Mouse (Mus musculus): ENCODE results near the gene P2rx4. TPM values are rescaled to one million over a fixed set of nuclear protein-coding genes. Genes with fewer than 3 reads are reported as not detected.
A peak's percentile ranks its signal among the peaks of the same experiment; 100 is the strongest.

Gene P2rx4
- total and polyA plus RNA-seq, 2 experiments from 2014 or later: 11.2 to 13.6 TPM

DNA sequence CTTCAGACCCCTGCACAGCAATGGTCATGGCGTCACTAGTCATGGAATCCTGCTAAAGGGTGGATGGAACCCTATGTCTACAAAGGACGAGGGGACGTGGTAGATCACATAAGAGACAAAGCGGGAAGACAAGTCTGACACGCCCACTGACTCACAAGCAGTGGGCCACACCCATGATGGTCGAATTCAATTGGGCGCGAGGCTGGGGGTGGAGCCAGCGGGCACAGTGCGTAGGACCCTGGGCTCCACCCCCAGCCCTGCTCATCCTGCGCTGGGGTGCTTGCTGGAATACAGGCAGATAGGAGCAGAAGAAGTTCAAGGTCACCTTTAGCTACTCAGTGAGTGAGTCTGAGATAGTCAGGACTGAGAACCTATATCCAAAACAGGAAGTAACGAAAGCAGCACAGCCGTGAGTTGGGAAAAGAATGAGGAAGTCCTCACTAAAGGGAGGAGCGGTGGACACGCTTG, 61.8 kb downstream of the P2rx4 start:
- Histone ChIP-seq H3K9ac (no peak overlapping the region), H3K27me3 (ENCODE audit: insufficient read depth, low read length) (no peaks in the 10 kb centered on the region), H3K4me1 (ENCODE audit: insufficient read depth) (no peaks in the 10 kb centered on the region), H3K9me3 (ENCODE audit: low read length) (no peaks in the 10 kb centered on the region), H3K36me3 (ENCODE audit: insufficient read depth) (peaks cover 4% of the 10 kb centered on the region; the same call in 1 of the 2 replicates), H3K4me3 (ENCODE audit: low read depth, low read length) (no peak overlapping the region), H3K4me2 (ENCODE audit: low read depth) (no peak overlapping the region), H3K27ac (ENCODE audit: low read depth, low read length) (no peak overlapping the region)
- no peak for TF ChIP-seq CTCF (IDR thresholded peaks at IDR 0.05; ENCODE audit: low read depth)
- ATAC-seq (no peak), DNase-seq (no peak)
- WGBS: 89% methylated on average over 15 of the region's 15 CpGs

- Histone ChIP-seq H3K4me2 (ENCODE audit: low read depth) (no peak overlapping the region), H3K9ac (no peak overlapping the region), H3K27me3 (ENCODE audit: insufficient read depth, low read length) (no peaks in the 10 kb centered on the region), H3K4me1 (ENCODE audit: insufficient read depth) (no peaks in the 10 kb centered on the region), H3K4me3 (ENCODE audit: low read depth, low read length) (no peak overlapping the region), H3K27ac (ENCODE audit: low read depth, low read length) (0 out of 2 replicates have a peak overlapping the region, but pooled peaks have one; percentile 40), H3K9me3 (ENCODE audit: low read length) (no peaks in the 10 kb centered on the region), H3K36me3 (ENCODE audit: insufficient read depth) (peaks cover 4% of the 10 kb centered on the region; the same call in 1 of the 2 replicates)
- WGBS: 69% methylated on average over 7 of the region's 7 CpGs
- no peak for TF ChIP-seq CTCF (IDR thresholded peaks at IDR 0.05; ENCODE audit: low read depth)
- ATAC-seq (no peak), DNase-seq (no peak)
Measured at GRCm38 (mm10) chr5:122770304-122770703, 63.0 kb downstream of the P2rx4 start.

GRCm38 (mm10) chr5:122770806-122771261, 63.5 kb downstream of the P2rx4 start:
- Histone ChIP-seq H3K36me3 (ENCODE audit: insufficient read depth) (peaks cover 4% of the 10 kb centered on the region; the same call in 1 of the 2 replicates), H3K27me3 (ENCODE audit: insufficient read depth, low read length) (no peaks in the 10 kb centered on the region), H3K9ac (no peak overlapping the region), H3K4me1 (ENCODE audit: insufficient read depth) (no peaks in the 10 kb centered on the region), H3K27ac (ENCODE audit: low read depth, low read length) (no peak overlapping the region), H3K9me3 (ENCODE audit: low read length) (no peaks in the 10 kb centered on the region), H3K4me3 (ENCODE audit: low read depth, low read length) (no peak overlapping the region), H3K4me2 (ENCODE audit: low read depth) (no peak overlapping the region)
- no peak; the same call in 1 of the 2 replicates for ATAC-seq
- peak; percentile 13 for DNase-seq
- no peak for TF ChIP-seq CTCF (IDR thresholded peaks at IDR 0.05; ENCODE audit: low read depth)
- 62% methylated on average over 10 of the region's 10 CpGs for WGBS

- no peak overlapping the region for H3K9ac ChIP-seq
- 89% methylated on average over 9 of the region's 9 CpGs for WGBS
- H3K4me3 ChIP-seq (ENCODE audit: low read depth, low read length): no peak overlapping the region
- peaks cover 4% of the 10 kb centered on the region; the same call in 1 of the 2 replicates for H3K36me3 ChIP-seq (ENCODE audit: insufficient read depth)
- no peak overlapping the region for H3K4me2 ChIP-seq (ENCODE audit: low read depth)
- H3K27ac ChIP-seq (ENCODE audit: low read depth, low read length): no peak overlapping the region
- no peak for DNase-seq
- H3K4me1 ChIP-seq (ENCODE audit: insufficient read depth): no peaks in the 10 kb centered on the region
- H3K27me3 ChIP-seq (ENCODE audit: insufficient read depth, low read length): no peaks in the 10 kb centered on the region
- TF ChIP-seq CTCF (IDR thresholded peaks at IDR 0.05; ENCODE audit: low read depth): no peak
- no peaks in the 10 kb centered on the region for H3K9me3 ChIP-seq (ENCODE audit: low read length)
- ATAC-seq: no peak
Measured at GRCm38 (mm10) chr5:122771428-122771827, 64.1 kb downstream of the P2rx4 start.

DNA sequence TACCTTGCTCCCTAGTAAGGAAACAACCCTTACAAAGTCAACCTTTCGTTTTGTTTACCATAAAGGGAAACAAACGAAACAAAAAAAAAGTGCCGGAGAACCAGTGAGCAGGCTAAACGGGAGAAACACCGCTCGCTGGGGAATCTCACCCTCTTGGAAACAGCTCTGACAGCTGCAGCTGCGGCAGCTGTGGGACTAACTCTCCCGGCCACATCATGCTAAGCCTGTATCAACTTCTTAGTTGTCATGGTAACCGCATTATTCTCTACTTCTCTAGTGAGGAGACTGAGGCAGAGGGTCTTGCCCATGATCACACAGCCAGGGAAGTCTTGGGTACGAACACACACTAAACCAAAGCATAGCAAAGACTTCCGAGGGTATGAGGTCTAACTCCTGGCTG, 66.4 kb downstream of the P2rx4 start:
- no peak overlapping the region for H3K9ac ChIP-seq
- peaks cover 4% of the 10 kb centered on the region; the same call in 1 of the 2 replicates for H3K36me3 ChIP-seq (ENCODE audit: insufficient read depth)
- no peaks in the 10 kb centered on the region for H3K27me3 ChIP-seq (ENCODE audit: insufficient read depth, low read length)
- no peak overlapping the region for H3K4me2 ChIP-seq (ENCODE audit: low read depth)
- H3K27ac ChIP-seq (ENCODE audit: low read depth, low read length): no peak overlapping the region
- DNase-seq: no peak
- 65% methylated on average over 11 of the region's 11 CpGs for WGBS
- 0 out of 2 replicates have a peak, but pooled peaks cover 4% of the 10 kb centered on the region for H3K4me1 ChIP-seq (ENCODE audit: insufficient read depth)
- no peak for ATAC-seq
- no peak overlapping the region for H3K4me3 ChIP-seq (ENCODE audit: low read depth, low read length)
- no peaks in the 10 kb centered on the region for H3K9me3 ChIP-seq (ENCODE audit: low read length)
- TF ChIP-seq CTCF (IDR thresholded peaks at IDR 0.05; ENCODE audit: low read depth): no peak

DNA sequence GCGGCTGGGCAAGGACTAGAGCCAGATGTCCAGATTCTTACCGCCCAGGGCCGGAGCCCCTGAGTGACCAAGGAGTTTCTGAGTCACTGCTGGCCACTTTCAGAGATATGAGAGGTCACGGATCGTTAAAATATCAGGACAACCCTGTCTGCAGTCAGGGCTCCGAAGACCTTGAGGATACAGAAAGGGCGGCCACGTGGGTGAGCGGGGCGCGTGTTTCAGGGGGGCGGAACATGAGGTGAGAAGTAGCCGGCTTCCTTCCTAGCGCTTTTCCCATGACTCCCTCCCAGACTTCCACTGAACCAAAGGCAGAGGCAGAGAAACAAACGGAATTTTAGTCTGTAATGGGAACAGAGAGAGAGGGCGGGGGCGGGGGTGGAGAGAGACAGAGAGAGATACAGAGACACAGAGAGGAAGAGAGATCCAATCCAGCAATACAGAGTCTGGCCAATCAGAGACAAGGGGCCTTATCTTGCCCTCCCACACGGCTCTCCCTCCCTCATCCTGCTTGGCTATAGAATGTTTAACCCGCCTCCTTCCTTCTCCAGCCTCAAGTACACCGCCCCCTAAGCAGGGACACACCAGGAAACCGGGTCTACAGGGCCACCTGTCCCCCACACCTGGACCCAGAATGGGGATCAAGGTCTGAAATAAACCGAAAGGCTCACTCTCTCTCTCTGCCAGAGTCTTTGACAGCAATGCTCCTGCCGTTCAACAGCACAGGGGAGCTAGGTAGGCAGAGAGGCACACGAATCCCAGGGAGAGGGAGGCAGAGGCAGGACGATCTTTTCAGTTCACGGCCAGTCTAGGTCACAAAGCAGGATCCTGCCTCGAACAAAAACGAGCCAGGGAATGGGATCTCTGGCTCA, 67.6 kb downstream of the P2rx4 start:
- Histone ChIP-seq H3K27me3 (ENCODE audit: insufficient read depth, low read length) (no peaks in the 10 kb centered on the region), H3K4me2 (ENCODE audit: low read depth) (no peak overlapping the region), H3K4me1 (ENCODE audit: insufficient read depth) (0 out of 2 replicates have a peak, but pooled peaks cover 4% of the 10 kb centered on the region), H3K36me3 (ENCODE audit: insufficient read depth) (no peaks in the 10 kb centered on the region), H3K27ac (ENCODE audit: low read depth, low read length) (no peak overlapping the region), H3K9ac (no peak overlapping the region), H3K4me3 (ENCODE audit: low read depth, low read length) (no peak overlapping the region), H3K9me3 (ENCODE audit: low read length) (no peaks in the 10 kb centered on the region)
- TF ChIP-seq CTCF (IDR thresholded peaks at IDR 0.05; ENCODE audit: low read depth): no peak
- ATAC-seq (no peak), DNase-seq (no peak)
- 83% methylated on average over 28 of the region's 28 CpGs for WGBS
